Mouse (Mus musculus) monocyte, adult 59 days (primary cell): Measurements from ENCODE around the gene Cables2. TPM values are rescaled to one million over a fixed set of nuclear protein-coding genes. Genes with fewer than 3 reads are reported as not detected.

Experiments used
- total RNA-seq, 2 experiments: library from RNA; stranded (reverse); gene quantifications; one replicate each; pipeline ENCODE4 v1.2.4; 2023

Gene Cables2
- 10 to 100 TPM; 17.4 to 19.3 TPM for total RNA-seq

DNA sequence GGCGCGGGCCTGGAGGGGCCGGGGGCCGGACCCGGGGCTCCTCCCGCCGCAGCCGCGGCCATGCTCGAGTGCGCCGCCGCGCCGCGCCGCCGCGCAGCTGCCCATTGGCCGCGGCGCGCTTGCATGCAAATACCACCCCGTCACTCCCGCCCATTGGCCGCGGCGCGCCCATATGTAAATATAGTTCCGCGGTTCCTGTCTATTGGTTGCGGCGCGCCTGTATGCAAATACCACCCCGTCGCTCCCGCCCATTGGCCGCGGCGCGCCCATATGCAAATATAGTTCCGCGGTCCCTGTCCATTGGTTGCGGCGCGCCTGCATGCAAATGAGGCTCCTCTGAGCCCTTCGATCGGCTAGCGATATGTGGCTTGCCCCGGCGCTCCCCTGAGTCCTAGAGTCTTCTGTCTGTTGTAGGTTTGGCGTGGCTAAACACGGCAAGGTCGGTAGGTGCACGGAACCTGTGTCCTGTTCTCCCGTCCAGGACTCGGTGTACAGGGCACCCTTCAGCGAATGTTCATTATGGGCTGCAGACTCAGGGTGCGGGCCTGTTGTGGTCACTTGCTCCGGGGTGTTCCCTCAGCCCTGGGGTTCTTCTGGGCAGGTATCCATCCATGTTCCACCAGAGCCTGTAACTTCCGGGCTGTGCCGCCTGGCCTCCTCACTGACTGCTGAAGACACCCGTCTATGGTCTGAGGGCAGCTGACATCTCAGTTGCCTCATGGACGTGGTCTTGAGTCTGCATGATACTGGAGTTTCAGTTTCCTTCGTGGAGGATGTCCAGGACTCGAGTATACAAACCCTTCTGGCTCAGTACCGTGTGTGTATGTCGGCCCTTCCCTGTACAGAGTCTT is at the start of gene Cables2:
Gene Cables2, minus strand, starts transcription at position 103 of the 851 bp plus-strand sequence.

GRCm38 (mm10) chr2:180289440-180290108 is 16.3 kb upstream of the Cables2 start, which contains the start of gene Rbbp8nl:
Rbbp8nl (minus strand) TSS chr2:180289879.

GRCm38 (mm10) chr2:180257001-180257521 is 16.2 kb downstream of the Cables2 start, which contains the start of gene Rps21:
Rps21 (plus strand) TSS chr2:180257377.

DNA sequence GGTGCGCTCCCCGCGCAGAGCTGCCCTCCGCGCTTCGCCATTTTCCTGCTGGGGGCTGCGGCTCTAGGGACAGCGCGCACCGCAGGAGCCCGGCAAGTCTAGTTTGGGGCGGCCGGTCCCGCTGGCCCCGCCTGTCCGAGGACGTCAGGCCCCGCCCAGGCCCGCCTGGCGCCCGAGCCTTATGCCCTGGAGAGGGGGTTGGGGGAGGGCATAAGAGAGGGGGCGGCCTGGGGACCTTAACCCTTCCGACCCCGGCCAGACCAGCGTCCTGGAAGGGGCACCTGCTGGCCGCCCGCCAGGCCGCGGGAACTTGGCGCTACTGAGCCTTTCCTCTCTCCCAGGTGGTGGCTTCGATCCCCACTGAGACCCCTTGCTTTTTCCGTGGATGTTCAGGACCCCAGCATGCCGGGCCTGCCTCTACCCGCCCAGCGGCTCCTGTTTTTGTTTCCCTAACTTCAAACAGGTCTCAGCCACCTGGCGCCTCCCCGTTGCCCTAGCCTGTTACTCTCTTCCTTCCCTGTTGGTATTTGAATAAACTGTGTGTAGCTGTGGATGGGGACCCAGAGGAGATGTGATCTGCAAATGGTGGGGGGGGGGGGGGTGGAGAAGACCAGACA is 47.4 kb downstream of the Cables2 start, which contains the start of gene Lama5:
Gene Lama5, minus strand, starts transcription at position 98 of the 617 bp plus-strand sequence.

Other genes starting within 250 kb of the Cables2 start
- 10 to 100 TPM; 28.8 to 30.9 TPM for gene Lsm14b, start 248.5 kb downstream of the Cables2 start, total RNA-seq
- 100 to 1,000 TPM; 196 to 204 TPM for gene Psma7, start 231.1 kb downstream of the Cables2 start, total RNA-seq
- 1 to 10 TPM; 6.5 to 7.3 TPM for gene Ss18l1, start 231.0 kb downstream of the Cables2 start, total RNA-seq
- 10 to 100 TPM; 11.7 to 13.2 TPM for gene Mtg2, start 202.9 kb downstream of the Cables2 start, total RNA-seq
- gene Hrh3, start 169.0 kb downstream of the Cables2 start, total RNA-seq = not detected
- gene Osbpl2, start 154.2 kb downstream of the Cables2 start, total RNA-seq = 10 to 100 TPM; 30.2 to 31.9 TPM
- 100 to 1,000 TPM in 1 of 2 experiments, 10 to 100 TPM in 1; 99.5 to 104 TPM for gene Adrm1, start 102.0 kb downstream of the Cables2 start, total RNA-seq
- under 1 TPM in 1 of 2 experiments, not detected in 1; 0.05 TPM for gene Lama5, start 47.6 kb downstream of the Cables2 start, total RNA-seq
- gene Rps21, start 16.1 kb downstream of the Cables2 start, total RNA-seq = 1,000 to 10,000 TPM in 1 of 2 experiments, 100 to 1,000 TPM in 1; 824 to 1,285 TPM
- gene Rbbp8nl, start 16.4 kb upstream of the Cables2 start, total RNA-seq = not detected
- not detected for gene Gata5, start 61.2 kb upstream of the Cables2 start, total RNA-seq
- 1 to 10 TPM in 1 of 2 experiments, under 1 TPM in 1; 0.85 to 1.3 TPM for gene Slco4a1, start 182.7 kb upstream of the Cables2 start, total RNA-seq
- not detected for gene Ntsr1, start 226.5 kb upstream of the Cables2 start, total RNA-seq